Mouse (Mus musculus) urinary bladder, postnatal 25 days (tissue): ENCODE results near the gene Rnls.

Experiments used
- DNase-seq: peaks from one replicate; pipeline ENCODE4 v3.0.0; 2022; ENCODE audit warnings: low spot score

Rnls gene

DNA sequence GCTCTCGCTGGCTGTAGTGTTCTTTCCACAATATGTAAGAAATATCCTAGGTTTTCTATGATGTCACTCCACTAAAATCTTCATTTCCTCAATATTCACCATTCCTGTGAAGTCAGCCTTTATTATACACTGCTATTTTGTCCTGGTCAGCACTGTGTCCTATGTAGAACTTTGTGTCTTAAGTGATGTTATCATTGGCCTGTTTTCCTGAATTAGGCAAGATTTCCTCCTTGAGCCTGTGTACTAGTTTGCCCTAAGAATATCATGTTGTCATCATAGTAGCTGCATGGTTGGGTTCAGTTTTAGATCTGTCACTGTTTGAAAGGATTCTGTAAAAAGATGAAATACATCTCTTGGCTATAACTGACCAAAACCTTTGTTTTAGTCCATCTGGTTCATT is 203.3 kb downstream of the Rnls start:
- no peak for DNase-seq

DNA sequence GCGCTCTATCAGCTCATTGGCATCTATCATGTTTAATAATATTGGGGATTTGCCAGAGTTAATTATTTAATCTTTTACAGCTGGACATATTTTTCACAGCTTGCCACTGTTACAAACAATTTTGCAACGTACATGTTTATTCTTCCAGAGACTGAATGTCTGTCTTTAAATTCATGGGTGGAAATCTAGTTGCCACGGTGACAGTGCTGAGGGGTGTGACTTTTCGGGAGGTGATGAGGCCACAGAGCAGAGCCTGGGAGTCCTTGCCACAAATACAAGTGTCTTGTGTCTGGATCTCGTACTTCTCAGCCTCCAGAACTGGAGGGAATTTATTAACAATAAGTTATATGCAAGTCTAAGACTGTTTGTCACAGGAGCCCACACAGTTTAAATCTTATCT is 212.5 kb downstream of the Rnls start:
- DNase-seq: no peak

- no peak for DNase-seq
Observed at GRCm38 (mm10) chr19:33178866-33179265, 213.2 kb downstream of the Rnls start.

- DNase-seq: no peak
Observed at GRCm38 (mm10) chr19:33178367-33178766, 213.7 kb downstream of the Rnls start.

GRCm38 (mm10) chr19:33173991-33174390 is 218.1 kb downstream of the Rnls start:
- no peak for DNase-seq

DNA sequence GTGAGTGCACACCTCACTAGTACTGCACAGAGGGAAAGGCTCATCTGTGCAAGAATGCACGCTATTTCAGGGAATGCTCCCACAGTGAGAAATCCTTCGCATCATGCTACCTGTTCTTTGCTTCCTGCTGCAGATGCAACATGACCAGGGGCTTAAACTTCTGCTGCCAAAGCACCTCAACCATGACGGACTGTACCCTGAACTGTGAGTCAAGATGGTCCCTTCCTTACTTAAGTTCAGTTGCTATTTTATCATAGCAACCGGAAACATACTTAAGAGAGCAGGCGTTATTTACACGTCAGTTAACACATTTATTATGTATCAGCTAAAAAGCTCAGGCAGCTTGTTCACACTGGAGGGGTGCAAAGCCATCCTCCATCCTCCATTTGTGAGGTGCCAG is 222.2 kb downstream of the Rnls start:
- DNase-seq: no peak

DNA sequence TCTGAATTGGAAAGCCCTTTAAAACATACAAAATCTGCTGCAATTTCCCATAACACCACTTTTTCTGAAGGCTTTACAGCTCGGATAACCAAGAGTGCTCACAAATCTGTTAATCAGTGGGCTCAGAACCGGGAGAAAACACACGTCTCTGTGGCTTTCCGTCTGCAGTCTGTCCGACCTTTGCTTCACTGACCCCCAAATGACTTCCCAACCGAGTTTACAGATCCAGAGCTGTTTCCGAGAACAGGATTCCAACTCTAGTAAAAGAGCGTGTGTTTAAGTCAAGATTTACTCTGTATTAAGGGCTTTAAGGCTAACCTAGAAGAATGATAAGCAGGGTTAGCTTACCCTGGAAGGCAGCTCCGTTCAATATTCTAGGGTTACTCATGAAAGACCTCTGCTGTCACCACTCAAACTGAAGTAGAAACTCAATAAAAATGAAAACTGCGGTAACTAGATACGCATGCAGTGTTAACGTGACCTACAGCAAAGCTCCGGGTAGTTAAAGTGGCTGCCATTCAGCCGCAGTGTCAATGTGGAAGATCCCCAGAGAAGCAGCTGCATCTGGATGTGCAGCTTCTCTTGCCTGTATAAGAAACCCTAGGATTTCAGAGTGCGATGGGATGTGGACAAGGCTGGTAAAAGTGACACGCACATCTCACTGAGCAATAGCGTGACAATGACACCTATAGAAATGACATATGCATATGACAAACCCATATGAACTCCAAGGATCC is 224.4 kb downstream of the Rnls start:
- no peak for DNase-seq

DNA sequence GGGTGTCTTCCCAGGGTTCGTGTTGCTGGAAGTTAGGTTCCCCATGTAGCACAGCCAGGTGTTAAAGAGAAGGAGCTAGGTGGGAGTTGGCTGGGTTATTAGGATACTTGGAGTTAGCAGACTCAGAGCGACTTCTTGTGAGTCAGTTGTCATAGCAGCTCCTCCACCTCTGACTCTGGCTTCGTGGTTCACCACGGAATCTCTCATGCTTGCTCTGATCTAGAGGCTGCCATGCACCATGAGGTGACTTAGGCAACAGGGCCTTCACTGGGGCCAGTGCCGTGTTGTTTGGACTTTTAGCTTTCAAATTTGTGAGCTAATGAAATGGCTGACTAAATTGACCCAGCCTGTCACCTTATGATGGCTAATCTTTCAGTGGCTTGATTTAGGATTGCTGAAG is 227.3 kb downstream of the Rnls start:
- DNase-seq: no peak

GRCm38 (mm10) chr19:33161903-33162302 is 230.2 kb downstream of the Rnls start:
- no peak for DNase-seq

- no peak for DNase-seq
Observed at GRCm38 (mm10) chr19:33159897-33160296, 232.2 kb downstream of the Rnls start.

- no peak for DNase-seq
Observed at GRCm38 (mm10) chr19:33159192-33159591, 232.9 kb downstream of the Rnls start.

GRCm38 (mm10) chr19:33158234-33158633 is 233.9 kb downstream of the Rnls start:
- no peak for DNase-seq

- DNase-seq: no peak
Observed at GRCm38 (mm10) chr19:33148411-33148810, 243.7 kb downstream of the Rnls start.

DNA sequence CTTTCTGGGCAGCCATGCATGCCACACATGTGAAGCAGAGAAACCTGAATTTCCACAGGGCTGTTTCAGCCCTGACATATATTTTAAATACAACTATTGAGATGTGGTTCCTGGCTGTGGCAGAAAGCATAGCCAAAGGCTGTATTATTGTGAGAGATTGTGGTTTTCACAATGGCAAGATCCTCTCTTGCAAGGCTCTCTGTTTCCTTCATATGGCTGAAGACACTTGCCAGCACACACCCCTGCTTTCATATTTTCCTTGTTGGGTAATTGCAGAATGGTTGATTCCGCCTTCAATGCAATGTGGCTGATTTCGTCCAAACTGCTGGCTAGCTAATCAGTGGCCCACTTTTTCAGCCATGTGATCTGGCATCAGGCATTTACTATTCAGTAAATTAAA is 248.9 kb downstream of the Rnls start:
- DNase-seq: no peak

GRCm38 (mm10) chr19:33137316-33137715 is 254.8 kb downstream of the Rnls start:
- no peak for DNase-seq

- DNase-seq: no peak
Observed at GRCm38 (mm10) chr19:33122611-33123226, 269.4 kb downstream of the Rnls start.

DNA sequence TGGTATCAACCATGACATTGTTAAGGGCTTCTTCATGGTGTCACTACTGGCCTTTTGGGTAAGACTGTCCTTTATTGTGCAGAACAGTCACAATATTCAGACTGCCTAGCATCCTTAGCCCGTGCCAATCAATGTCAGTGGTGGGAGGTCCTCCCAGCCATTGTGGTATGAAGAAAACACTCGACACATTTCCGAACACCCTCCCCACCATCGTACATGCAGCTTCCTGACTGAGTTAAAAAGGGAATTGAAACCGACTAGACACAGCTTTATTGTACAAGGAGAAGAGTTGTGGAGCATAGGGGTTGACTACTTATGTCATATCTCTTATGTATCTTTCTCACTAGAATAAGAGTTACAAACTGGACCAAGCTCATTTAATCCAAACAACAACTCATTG is 272.1 kb downstream of the Rnls start:
- no peak for DNase-seq

GRCm38 (mm10) chr19:33118898-33119297 is 273.2 kb downstream of the Rnls start:
- DNase-seq: no peak

DNA sequence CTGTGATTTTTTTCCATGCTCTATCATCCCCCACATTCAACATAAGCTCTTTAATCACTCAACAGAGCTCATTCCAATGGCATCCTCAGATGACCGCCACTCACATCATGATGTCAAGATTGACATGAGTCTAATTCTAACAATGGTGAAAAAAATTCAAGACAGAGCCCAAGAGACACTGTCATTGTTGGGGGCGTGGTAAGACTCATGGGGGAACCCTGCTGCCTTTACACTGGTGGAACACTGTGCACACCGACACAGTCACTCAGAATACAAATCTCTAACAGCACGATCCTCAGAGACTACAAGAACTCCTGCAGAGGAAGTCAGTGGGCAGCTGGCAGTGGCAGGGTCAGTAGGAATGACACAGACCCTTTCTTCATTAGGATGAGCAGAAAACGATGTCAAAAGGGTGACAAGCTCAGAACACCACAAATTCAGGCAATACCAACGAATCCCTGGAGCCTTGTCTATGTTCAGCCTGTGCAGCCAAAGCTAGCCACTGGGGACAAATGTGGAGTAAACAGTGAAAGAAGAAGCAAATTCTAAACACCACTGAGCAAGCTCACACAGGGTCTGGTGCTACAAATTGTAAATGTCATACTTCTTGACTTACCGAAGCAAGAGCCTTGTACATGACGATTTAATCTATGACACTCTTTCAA is 277.3 kb downstream of the Rnls start:
- no peak for DNase-seq

- no peak for DNase-seq
Observed at GRCm38 (mm10) chr19:33113746-33114145, 278.3 kb downstream of the Rnls start.

GRCm38 (mm10) chr19:33110404-33110803 is 281.7 kb downstream of the Rnls start:
- no peak for DNase-seq

GRCm38 (mm10) chr19:33109941-33110371 is 282.1 kb downstream of the Rnls start:
- DNase-seq: no peak

- DNase-seq: no peak
Observed at GRCm38 (mm10) chr19:33109141-33109540, 283.0 kb downstream of the Rnls start.
